Mouse (Mus musculus) forebrain, embryonic 14.5 days (tissue): ENCODE data around the gene Cebpe. TPM values are rescaled to one million over a fixed set of nuclear protein-coding genes. Genes with fewer than 3 reads are reported as not detected.

ENCODE experiments used
- ATAC-seq: fragments of 200-750 bp; cut with Nextera tagmentation; 2 replicates; pipeline ENCODE4 v1.8.0; 2017; ENCODE audit warnings: mild to moderate bottlenecking, moderate library complexity
- DNase-seq: peaks from one replicate; pipeline ENCODE4 v3.0.0-alpha.2; 2015; ENCODE audit warnings: low spot score
- H3K27ac ChIP-seq: fragments of 300-500 bp; sonication (generic); 2 replicates; pipeline ENCODE4 v1.5.1; 2014; ENCODE audit warnings: low read depth, mild to moderate bottlenecking, control low read depth, low read length, moderate library complexity
- H3K27me3 ChIP-seq: fragments of 300-500 bp; sonication (generic); replicated peaks from 2 replicates; pipeline ENCODE4 v1.6.1; 2014; ENCODE audit warnings: low read length, control low read depth, mixed read lengths; ENCODE audit not compliant: control insufficient read depth, insufficient read depth
- H3K36me3 ChIP-seq: fragments of 300-500 bp; sonication (generic); 2 replicates; pipeline ENCODE4 v1.6.1; 2014; ENCODE audit warnings: low read length, control low read depth; ENCODE audit not compliant: control insufficient read depth, insufficient read depth
- H3K4me1 ChIP-seq: fragments of 300-500 bp; sonication (generic); 2 replicates; pipeline ENCODE4 v1.6.1; 2014; ENCODE audit warnings: antibody characterized with exemption, low read length, control low read depth; ENCODE audit not compliant: control insufficient read depth, insufficient read depth
- H3K4me2 ChIP-seq: fragments of 300-500 bp; sonication (generic); 2 replicates; pipeline ENCODE4 v1.6.1; 2014; ENCODE audit warnings: mild to moderate bottlenecking, control low read depth, low read length
- H3K4me3 ChIP-seq: fragments of 300-500 bp; sonication (generic); 2 replicates; pipeline ENCODE4 v1.5.1; 2014; ENCODE audit warnings: low read depth, low read length, control low read depth
- H3K9ac ChIP-seq: fragments of 300-500 bp; sonication (generic); 2 replicates; pipeline ENCODE4 v1.6.1; 2014; ENCODE audit warnings: mild to moderate bottlenecking, low read length, control low read depth, moderate library complexity
- H3K9me3 ChIP-seq: fragments of 300-500 bp; sonication (generic); replicated peaks from 2 replicates; pipeline ENCODE4 v1.6.1; 2016; ENCODE audit warnings: low read length, control low read depth, mixed read lengths; ENCODE audit not compliant: control insufficient read depth
- WGBS: fragments of 180-500 bp; shearing (Covaris S2); extraction: QIAGEN DNeasy Blood & Tissue Kit; methylation state at CpG from one replicate; pipeline ENCODE4 v1.1.7; 2014; 5-methylcytosine and 5-hydroxymethylcytosine counted together
- polyA plus RNA-seq: library from polyadenylated mRNA; unstranded; fragments of >200 nt; fragmentation: Nextera tagmentation; extraction: Ambion mirVana; gene quantifications from 2 replicates; pipeline ENCODE4 v1.2.1, GENCODE M21; 2014

Gene Cebpe
- polyA plus RNA-seq, 1 experiment from 2014 or later: not detected

GRCm38 (mm10) chr14:54714617-54715081, 2.7 kb upstream of the Cebpe start:
- Histone ChIP-seq H3K4me1 (peaks cover 2% of the 10 kb centered on the region; the same call in 1 of the 2 replicates), H3K36me3 (no peaks in the 10 kb centered on the region), H3K9me3 (no peaks in the 10 kb centered on the region), H3K4me2 (peak overlapping the region; percentile 71), H3K27ac (no peak overlapping the region), H3K9ac (peak overlapping the region; percentile 55), H3K27me3 (no peaks in the 10 kb centered on the region), H3K4me3 (peak overlapping the region; percentile 33)
- DNase-seq (peak; percentile 41), ATAC-seq (peak; percentile 61)
- 1% methylated on average over 15 of the region's 15 CpGs for WGBS

DNA sequence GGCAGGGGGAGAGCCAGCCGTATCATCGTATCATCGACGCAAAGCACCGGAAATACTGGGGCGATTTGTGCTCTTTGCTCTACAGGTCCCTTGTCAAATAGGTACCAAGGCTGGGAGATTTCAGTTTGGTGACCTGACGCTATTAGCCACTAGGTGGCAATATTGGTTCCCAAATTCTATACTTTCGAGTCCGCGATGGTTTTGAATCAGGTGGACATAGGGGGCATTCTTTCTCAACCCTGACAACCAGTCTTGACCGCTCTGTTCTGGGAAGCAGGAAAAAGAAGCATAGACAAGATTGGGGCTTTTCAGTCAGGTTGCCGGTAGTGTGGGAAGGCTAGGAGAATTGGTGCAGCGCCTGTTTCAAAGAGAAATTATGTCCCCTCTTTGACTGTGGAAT, 2.1 kb upstream of the Cebpe start:
- Histone ChIP-seq H3K4me2 (peak overlapping the region; percentile 71), H3K9me3 (no peaks in the 10 kb centered on the region), H3K9ac (peak overlapping the region; percentile 55), H3K27me3 (no peaks in the 10 kb centered on the region), H3K36me3 (no peaks in the 10 kb centered on the region), H3K27ac (no peak overlapping the region), H3K4me3 (peak overlapping the region; percentile 33), H3K4me1 (peaks cover 2% of the 10 kb centered on the region; the same call in 1 of the 2 replicates)
- DNase-seq (peak; percentile 90), ATAC-seq (peak; percentile 63)
- 3% methylated on average over 13 of the region's 13 CpGs for WGBS

DNA sequence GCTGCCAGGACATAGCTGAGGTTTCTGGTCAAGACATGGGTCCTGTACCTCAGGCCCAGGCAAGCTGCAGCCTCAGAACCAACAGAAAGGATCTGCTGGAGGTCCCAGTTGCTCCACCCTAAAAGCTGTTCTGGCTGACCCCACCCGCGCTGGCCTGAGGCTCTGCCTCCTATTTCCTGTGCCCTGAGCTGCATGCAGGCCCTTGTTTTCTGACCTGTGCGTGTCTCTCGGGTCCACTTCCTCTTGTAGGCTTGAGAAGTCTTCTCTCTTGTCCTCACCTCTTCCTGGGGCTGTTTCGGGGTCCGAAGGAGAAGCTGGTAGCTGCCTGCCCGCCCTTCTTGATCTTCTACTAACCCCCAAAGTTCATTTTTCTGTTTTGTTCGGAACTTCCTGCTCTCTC, 887 bp upstream of the Cebpe start:
- Histone ChIP-seq H3K4me3 (no peak overlapping the region), H3K27ac (no peak overlapping the region), H3K9ac (no peak overlapping the region), H3K4me2 (no peak overlapping the region), H3K36me3 (no peaks in the 10 kb centered on the region), H3K4me1 (peaks cover 2% of the 10 kb centered on the region; the same call in 1 of the 2 replicates), H3K9me3 (no peaks in the 10 kb centered on the region), H3K27me3 (no peaks in the 10 kb centered on the region)
- 84% methylated on average over 8 of the region's 8 CpGs for WGBS
- ATAC-seq: no peak
- DNase-seq: no peak

- Histone ChIP-seq H3K4me2 (no peak overlapping the region), H3K9me3 (no peaks in the 10 kb centered on the region), H3K4me1 (no peaks in the 10 kb centered on the region), H3K36me3 (no peaks in the 10 kb centered on the region), H3K4me3 (no peak overlapping the region), H3K27me3 (no peaks in the 10 kb centered on the region), H3K27ac (no peak overlapping the region), H3K9ac (no peak overlapping the region)
- ATAC-seq: no peak
- no peak for DNase-seq
- 84% methylated on average over 9 of the region's 9 CpGs for WGBS
Observed at GRCm38 (mm10) chr14:54709054-54709453, 2.9 kb downstream of the Cebpe start.

GRCm38 (mm10) chr14:54706589-54707320, 5.2 kb downstream of the Cebpe start:
- Histone ChIP-seq H3K4me3 (no peak overlapping the region), H3K4me2 (no peak overlapping the region), H3K9me3 (no peaks in the 10 kb centered on the region), H3K4me1 (no peaks in the 10 kb centered on the region), H3K36me3 (no peaks in the 10 kb centered on the region), H3K9ac (no peak overlapping the region), H3K27me3 (no peaks in the 10 kb centered on the region), H3K27ac (no peak overlapping the region)
- ATAC-seq (no peak), DNase-seq (no peak)
- 58% methylated on average over 17 of the region's 17 CpGs for WGBS

DNA sequence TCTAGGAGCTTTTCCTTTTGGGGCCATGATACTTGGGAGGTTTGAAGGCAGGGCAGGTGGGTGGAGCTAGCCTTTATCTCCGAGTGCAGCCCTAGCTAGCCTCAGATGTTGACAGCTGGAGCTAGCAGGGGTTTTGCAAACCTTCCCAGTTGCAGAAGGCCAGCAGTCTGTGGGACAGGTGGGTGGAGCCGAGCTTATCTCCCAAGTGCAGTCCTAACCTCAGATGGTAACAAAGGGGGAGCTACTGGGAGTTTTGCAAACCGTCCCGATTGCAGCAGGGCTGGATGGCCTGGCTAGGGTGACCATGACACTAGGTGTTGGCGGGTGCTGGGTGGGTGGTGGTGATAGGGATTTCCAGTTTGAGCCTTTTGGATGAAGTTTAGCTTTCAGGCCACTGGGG, 6.1 kb downstream of the Cebpe start:
- no peak overlapping the region for H3K9ac ChIP-seq
- WGBS: 60% methylated on average over 5 of the region's 5 CpGs
- ATAC-seq (no peak), DNase-seq (no peak)
- no peaks in the 10 kb centered on the region for H3K9me3 ChIP-seq
- H3K36me3 ChIP-seq: no peaks in the 10 kb centered on the region
- H3K27ac ChIP-seq: no peak overlapping the region
- no peaks in the 10 kb centered on the region for H3K4me1 ChIP-seq
- no peaks in the 10 kb centered on the region for H3K27me3 ChIP-seq
- no peak overlapping the region for H3K4me2 ChIP-seq
- no peak overlapping the region for H3K4me3 ChIP-seq

DNA sequence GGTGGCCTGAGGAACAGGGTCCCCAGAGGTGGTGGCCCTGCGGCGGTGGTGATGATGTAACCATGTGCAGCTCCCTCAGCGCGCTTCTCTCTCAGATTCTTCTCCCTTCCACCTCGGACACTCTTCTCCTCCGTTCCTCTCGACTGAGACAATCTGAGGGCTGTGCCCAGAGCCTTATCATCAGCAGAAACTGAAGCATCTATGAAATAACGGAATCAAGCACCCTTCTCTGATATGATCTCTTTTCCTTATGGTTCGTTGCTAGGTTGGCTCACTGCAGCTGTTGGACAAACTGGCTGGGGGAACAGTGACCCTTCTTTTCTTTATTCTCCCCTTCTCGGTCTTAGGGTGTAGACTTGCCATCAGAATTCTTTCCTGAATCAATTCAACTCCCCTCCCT, 8.8 kb downstream of the Cebpe start:
- no peaks in the 10 kb centered on the region for H3K4me1 ChIP-seq
- ATAC-seq: no peak

DNA sequence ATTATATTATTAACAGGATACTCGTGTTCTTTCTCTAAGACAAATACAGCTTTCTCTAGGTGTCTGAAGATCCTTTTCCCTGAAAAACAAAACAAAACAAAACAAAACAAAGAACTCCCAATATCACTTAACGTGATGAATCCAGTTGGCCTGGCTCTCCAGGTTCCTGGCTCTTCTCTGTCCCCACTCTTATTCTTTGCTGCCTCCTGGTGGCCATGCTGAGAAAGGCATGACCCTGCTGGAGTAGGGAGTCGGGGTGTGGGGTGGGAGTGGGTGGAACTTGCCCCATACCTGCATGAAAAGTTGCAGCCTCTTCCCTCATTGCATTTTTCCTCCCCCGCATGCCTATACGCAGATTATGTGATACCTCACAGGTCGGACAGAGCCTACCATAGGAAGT, 10.7 kb downstream of the Cebpe start:
- Histone ChIP-seq H3K27ac (no peak overlapping the region), H3K4me1 (no peaks in the 10 kb centered on the region), H3K9ac (no peak overlapping the region), H3K36me3 (no peaks in the 10 kb centered on the region), H3K9me3 (no peaks in the 10 kb centered on the region), H3K4me3 (no peak overlapping the region), H3K27me3 (no peaks in the 10 kb centered on the region), H3K4me2 (no peak overlapping the region)
- 12% methylated on average over 6 of the region's 6 CpGs for WGBS
- peak; percentile 78 for DNase-seq
- peak; percentile 57; the same call in 1 of the 2 replicates for ATAC-seq

More for the DNA sequence above, 8.8 kb downstream of the Cebpe start:
- Histone ChIP-seq H3K27ac (no peak overlapping the region), H3K9me3 (no peaks in the 10 kb centered on the region), H3K4me2 (no peak overlapping the region), H3K4me3 (no peak overlapping the region), H3K36me3 (no peaks in the 10 kb centered on the region), H3K9ac (no peak overlapping the region; the same call in 1 of the 2 replicates), H3K27me3 (no peaks in the 10 kb centered on the region)
- 67% methylated on average over 10 of the region's 10 CpGs for WGBS
- DNase-seq: no peak

- H3K4me1 ChIP-seq: no peaks in the 10 kb centered on the region
- no peak overlapping the region for H3K27ac ChIP-seq
- ATAC-seq (no peak), DNase-seq (no peak)
- 56% methylated on average over 3 of the region's 3 CpGs for WGBS
- H3K4me3 ChIP-seq: no peak overlapping the region
- 0 out of 2 replicates have a peak, but pooled peaks cover under 1% of the 10 kb centered on the region for H3K36me3 ChIP-seq
- no peak overlapping the region for H3K4me2 ChIP-seq
- no peaks in the 10 kb centered on the region for H3K9me3 ChIP-seq
- no peaks in the 10 kb centered on the region for H3K27me3 ChIP-seq
- no peak overlapping the region for H3K9ac ChIP-seq
Observed at GRCm38 (mm10) chr14:54699586-54699985, 12.4 kb downstream of the Cebpe start.
